Comparison of ENCODE assay signal across 10 mouse cellular contexts in genomic region chr1:165700376-165700815, GRCm38 (mm10). TPM values are rescaled to one million over a fixed set of nuclear protein-coding genes. Genes with fewer than 3 reads are reported as not detected.
A peak's percentile ranks its signal among the peaks of the same experiment; 100 is the strongest.
DNase-seq lines count a peak whose midpoint lies in the region; ATAC-seq and TF ChIP-seq lines count a peak whose summit lies in the region.
"Had no signal": no experiment of that assay in that cellular context is flagged by ENCODE, and none has a peak within 500 bp of the region (broad histone marks: within the 10 kb centered on the region; RNA-seq: fewer than 3 reads in every experiment).

No protein-coding gene starts in this region.

- TF ChIP-seq POLR2A in spleen, adult 2 months (IDR thresholded peaks at IDR 0.05; ENCODE audit: low read depth, low read length) = no peak

- H3K9ac ChIP-seq in heart, embryonic 12.5 days = peak overlapping the region; percentile 29
- H3K9ac ChIP-seq in heart, embryonic 16.5 days (ENCODE audit: low read length) = peak overlapping the region; percentile 48

- H3K4me3 ChIP-seq in heart, embryonic 12.5 days = no peak overlapping the region
- no peak overlapping the region for H3K4me3 ChIP-seq in heart, embryonic 16.5 days (ENCODE audit: low read length)
- peak overlapping the region; percentile 38 for H3K4me3 ChIP-seq in spleen, adult 2 months (ENCODE audit: extremely low read depth, insufficient read depth, insufficient read length)

- WGBS in heart, embryonic 12.5 days = 13% methylated on average over 7 of the region's 7 CpGs
- 17% methylated on average over 7 of the region's 7 CpGs for WGBS in heart, embryonic 16.5 days
- 9% methylated on average over 7 of the region's 7 CpGs for WGBS in spleen, adult 2 months

- peak overlapping the region; percentile 67 for H3K4me2 ChIP-seq in heart, embryonic 12.5 days
- H3K4me2 ChIP-seq in heart, embryonic 16.5 days (ENCODE audit: low read depth, low read length) = peak overlapping the region; percentile 66

- no peaks in the 10 kb centered on the region for H3K27me3 ChIP-seq in heart, embryonic 12.5 days (replicated peaks)
- no peaks in the 10 kb centered on the region for H3K27me3 ChIP-seq in heart, embryonic 16.5 days (ENCODE audit: control insufficient read depth, insufficient read depth, low read length)
- H3K27me3 ChIP-seq in spleen, adult 2 months (ENCODE audit: control insufficient read depth, insufficient read depth, low read length) = no peaks in the 10 kb centered on the region

- no peaks in the 10 kb centered on the region for H3K9me3 ChIP-seq in heart, embryonic 12.5 days (replicated peaks)
- no peaks in the 10 kb centered on the region for H3K9me3 ChIP-seq in heart, embryonic 16.5 days (replicated peaks; ENCODE audit: control insufficient read depth, low read length)

- peaks cover 91% of the 10 kb centered on the region for H3K4me1 ChIP-seq in heart, embryonic 12.5 days (replicated peaks)
- H3K4me1 ChIP-seq in heart, embryonic 16.5 days (ENCODE audit: control insufficient read depth, insufficient read depth, low read length) = peaks cover 83% of the 10 kb centered on the region
- peaks cover 54% of the 10 kb centered on the region; the same call in 1 of the 2 replicates for H3K4me1 ChIP-seq in spleen, adult 2 months (ENCODE audit: control insufficient read depth, insufficient read depth, insufficient read length)

- peaks cover 26% of the 10 kb centered on the region for H3K36me3 ChIP-seq in heart, embryonic 12.5 days
- peaks cover 2% of the 10 kb centered on the region; the same call in 1 of the 2 replicates for H3K36me3 ChIP-seq in heart, embryonic 16.5 days (ENCODE audit: control insufficient read depth, insufficient read depth)
- H3K36me3 ChIP-seq in spleen, adult 2 months (ENCODE audit: control insufficient read depth, insufficient read depth, low read length) = peaks cover 22% of the 10 kb centered on the region

- no peak for DNase-seq in heart, postnatal 36 days
- DNase-seq in CD8-positive naive resting alpha-beta T cell, adult 2 months (ENCODE audit: low read depth in 2 of 2, low spot score in 2 of 2) = peak; percentile 64
- DNase-seq in spleen, adult 2 months (ENCODE audit: low read depth in 1 of 2, low spot score in 2 of 2) = peak; percentile 55 to 67
- DNase-seq in ovary, postnatal 14 days (ENCODE audit: low spot score) = no peak
- no peak for DNase-seq in cerebellum, postnatal 14 days
- no peak for DNase-seq in ovary, postnatal 36 days (ENCODE audit: low spot score)
- DNase-seq: right cerebral cortex, postnatal 4 days had no signal

- no peak for ATAC-seq in heart, embryonic 12.5 days (ENCODE audit: insufficient number of reproducible peaks, low FRiP score)
- ATAC-seq in heart, embryonic 16.5 days (replicated peaks; ENCODE audit: extremely low read depth, insufficient read depth, low FRiP score) = peak; percentile 7; the same call in 1 of the 2 replicates
- ATAC-seq: forebrain, embryonic 16.5 days had no signal

- no peak for TF ChIP-seq CTCF in spleen, adult 2 months (IDR thresholded peaks at IDR 0.05; ENCODE audit: extremely low read depth, insufficient read depth, insufficient read length, insufficient replicate concordance)

- peak overlapping the region; percentile 95 for H3K27ac ChIP-seq in heart, embryonic 12.5 days (ENCODE audit: poor library complexity, severe bottlenecking)
- H3K27ac ChIP-seq in heart, embryonic 16.5 days (ENCODE audit: low read length) = peak overlapping the region; percentile 90
- peak overlapping the region; percentile 94 for H3K27ac ChIP-seq in spleen, adult 2 months (ENCODE audit: insufficient read depth, low read length)

- intact Hi-C loops in heart, postnatal 36 days (cut with DNase I) = loop anchor here (2.0 kb wide), 1 partner anchor 16 kb away; no protein-coding TSS in a partner anchor

RNA-seq across cellular contexts. Expression of gene Rcsd1, which starts 9.2 kb away (rescaled TPM):
- 113 and 122 TPM in 2 replicates for polyA plus RNA-seq in heart, embryonic 12.5 days (2016; fragmentation: Nextera tagmentation; extraction: Ambion mirVana)
- total RNA-seq in heart, postnatal 36 days (2021) = 10 to 100 TPM; 74.2 to 80.7 TPM
- polyA plus RNA-seq in heart, embryonic 16.5 days (2015; fragmentation: Nextera tagmentation; extraction: Ambion mirVana) = 99.3 and 111 TPM in 2 replicates
- 68.3 and 73.9 TPM in 2 replicates for polyA plus RNA-seq in spleen, adult 2 months (2012; rRNA removed)

Comparison
In these comparisons a context has a peak if more than half of its experiments do, and no peak if none do; other contexts are left out.
1. DNase-seq: peak in CD8-positive naive resting alpha-beta T cell, adult 2 months (2 of 2) and spleen, adult 2 months (2 of 2); none in heart, postnatal 36 days (0 of 2), ovary, postnatal 14 days (single experiment), cerebellum, postnatal 14 days (0 of 2) and ovary, postnatal 36 days (single experiment).
2. Peak in every context shown above with its lines, with median percentiles within 50 percentile points of each other: H3K27ac ChIP-seq.